Mouse (Mus musculus) midbrain, embryonic 12.5 days (tissue): Measurements from ENCODE around the gene Olfr996. TPM values are rescaled to one million over a fixed set of nuclear protein-coding genes. Genes with fewer than 3 reads are reported as not detected.
"Not testable (repeated sequence)": the region's sequence is repeated elsewhere in the genome, so short reads cannot be mapped to it uniquely, and the experiment has no call there.

Source experiments
- ATAC-seq: fragments of 200-750 bp; cut with Nextera tagmentation; 2 replicates; pipeline ENCODE4 v1.8.0; 2017; ENCODE audit warnings: low read depth, moderate TSS enrichment, moderate library complexity; ENCODE audit not compliant: low FRiP score
- H3K27ac ChIP-seq: fragments of 300-500 bp; sonication (generic); replicated peaks from 2 replicates; pipeline ENCODE4 v1.5.1; 2016; ENCODE audit warnings: mild to moderate bottlenecking
- H3K27me3 ChIP-seq: fragments of 300-500 bp; sonication (generic); 2 replicates; pipeline ENCODE4 v1.6.1; 2016; ENCODE audit warnings: mild to moderate bottlenecking
- H3K36me3 ChIP-seq: fragments of 300-500 bp; sonication (generic); 2 replicates; pipeline ENCODE4 v1.6.1; 2016
- H3K4me1 ChIP-seq: fragments of 300-500 bp; sonication (generic); 2 replicates; pipeline ENCODE4 v1.6.1; 2016
- H3K4me2 ChIP-seq: fragments of 300-500 bp; sonication (generic); replicated peaks from 2 replicates; pipeline ENCODE4 v1.6.1; 2016; ENCODE audit warnings: mild to moderate bottlenecking, moderate library complexity
- H3K4me3 ChIP-seq: fragments of 300-500 bp; sonication (generic); 2 replicates; pipeline ENCODE4 v1.5.1; 2016; ENCODE audit warnings: mild to moderate bottlenecking
- H3K9ac ChIP-seq: fragments of 300-500 bp; sonication (generic); replicated peaks from 2 replicates; pipeline ENCODE4 v1.6.1; 2016; ENCODE audit warnings: mild to moderate bottlenecking, moderate library complexity
- H3K9me3 ChIP-seq: fragments of 300-500 bp; sonication (generic); 2 replicates; pipeline ENCODE4 v1.6.1; 2016; ENCODE audit warnings: mild to moderate bottlenecking
- WGBS: fragments of 180-500 bp; shearing (Covaris S2); methylation state at CpG from one replicate; pipeline ENCODE4 v1.1.7; 2016; 5-methylcytosine and 5-hydroxymethylcytosine counted together
- polyA plus RNA-seq: library from polyadenylated mRNA; unstranded; fragments of >200 nt; fragmentation: Nextera tagmentation; extraction: Ambion mirVana; gene quantifications from 2 replicates; pipeline ENCODE4 v1.2.1, GENCODE M21; 2016

Gene Olfr996
- not detected in 2 replicates for polyA plus RNA-seq

- H3K9me3 ChIP-seq: no peaks in the 10 kb centered on the region
- H3K27ac ChIP-seq: no peak within 1 kb of the TSS
- H3K4me3 ChIP-seq: no peak within 1 kb of the TSS
- no peak for ATAC-seq
- no peaks in the 10 kb centered on the region for H3K27me3 ChIP-seq
- H3K9ac ChIP-seq: no peak within 1 kb of the TSS
- no peak within 1 kb of the TSS for H3K4me2 ChIP-seq
- no peaks in the 10 kb centered on the region for H3K36me3 ChIP-seq
- no peaks in the 10 kb centered on the region for H3K4me1 ChIP-seq
Observed at GRCm38 (mm10) chr2:85578915-85579314, at the start of gene Olfr996. TSS of gene Olfr996 (plus strand) at chr2:85579215.

DNA sequence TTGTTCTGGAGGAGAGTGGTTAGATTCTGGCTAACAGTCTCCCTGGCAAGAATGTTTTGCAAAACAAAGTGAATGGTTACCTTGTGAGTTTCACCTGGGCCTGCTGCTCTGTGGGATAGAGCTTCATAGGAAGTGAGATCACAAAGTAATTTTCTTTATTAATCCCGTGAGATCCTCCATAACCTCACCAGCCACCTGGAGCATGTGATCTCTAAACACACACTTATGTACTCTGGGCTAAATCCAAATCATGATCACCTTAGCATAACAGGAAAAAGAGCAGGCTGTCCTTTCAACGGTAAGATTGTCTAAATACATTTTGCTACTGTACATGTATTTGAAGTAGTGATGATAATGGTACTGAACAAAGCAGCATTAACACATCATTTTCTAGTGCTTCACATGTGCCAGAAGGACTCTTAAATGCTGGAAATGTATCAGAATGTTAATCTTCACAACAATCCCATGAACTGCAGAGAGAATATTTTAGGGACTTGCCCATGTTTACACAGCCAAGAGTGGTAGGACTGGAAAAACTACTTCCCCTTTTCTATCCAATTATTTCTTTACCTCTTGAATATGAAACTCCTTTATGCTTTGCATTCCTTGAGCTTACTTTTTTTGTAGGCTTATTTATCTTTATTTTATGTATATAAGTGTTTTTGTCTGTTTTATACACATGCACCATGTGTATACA lies 46.8 kb upstream of the Olfr996 start:
- ATAC-seq: no peak
- Histone ChIP-seq H3K4me3 (no peak overlapping the region), H3K4me2 (no peak overlapping the region), H3K27me3 (no peaks in the 10 kb centered on the region), H3K27ac (no peak overlapping the region), H3K9ac (no peak overlapping the region), H3K9me3 (no peaks in the 10 kb centered on the region), H3K36me3 (no peaks in the 10 kb centered on the region), H3K4me1 (no peaks in the 10 kb centered on the region)
- 70% methylated on average over 2 of the region's 2 CpGs for WGBS

GRCm38 (mm10) chr2:85533934-85534333 lies 45.1 kb upstream of the Olfr996 start:
- no peak overlapping the region for H3K9ac ChIP-seq
- no peaks in the 10 kb centered on the region for H3K36me3 ChIP-seq
- WGBS: 83% methylated on average over 1 of the region's 1 CpGs
- H3K4me1 ChIP-seq: no peaks in the 10 kb centered on the region
- no peak for ATAC-seq
- H3K27ac ChIP-seq: no peak overlapping the region
- H3K27me3 ChIP-seq: no peaks in the 10 kb centered on the region
- H3K4me2 ChIP-seq: no peak overlapping the region
- H3K9me3 ChIP-seq: no peaks in the 10 kb centered on the region
- H3K4me3 ChIP-seq: no peak overlapping the region

DNA sequence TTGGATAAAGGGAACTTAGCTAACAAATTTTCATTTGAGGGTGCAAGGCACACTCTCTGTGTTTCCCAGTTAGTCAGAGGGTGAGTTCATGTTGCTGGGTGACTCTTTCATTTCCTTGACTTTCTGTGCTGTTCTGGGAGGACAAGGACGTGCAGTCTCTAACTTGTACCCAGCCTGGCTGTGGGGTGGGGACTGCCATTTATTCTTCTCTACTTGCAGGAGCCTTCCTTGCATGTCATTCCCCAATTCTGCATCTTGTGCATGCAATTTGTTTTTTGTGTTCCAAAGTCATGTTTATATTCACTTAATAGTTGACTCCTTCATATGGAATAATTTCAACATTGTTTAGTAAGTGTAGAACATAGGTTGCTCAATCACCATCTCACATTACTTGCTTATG lies 24.2 kb upstream of the Olfr996 start:
- Histone ChIP-seq H3K4me2 (no peak overlapping the region), H3K9ac (no peak overlapping the region), H3K9me3 (no peaks in the 10 kb centered on the region), H3K27ac (no peak overlapping the region), H3K4me3 (no peak overlapping the region), H3K36me3 (no peaks in the 10 kb centered on the region), H3K4me1 (no peaks in the 10 kb centered on the region), H3K27me3 (no peaks in the 10 kb centered on the region)
- ATAC-seq: no peak
- WGBS: 68% methylated on average over 1 of the region's 1 CpGs

DNA sequence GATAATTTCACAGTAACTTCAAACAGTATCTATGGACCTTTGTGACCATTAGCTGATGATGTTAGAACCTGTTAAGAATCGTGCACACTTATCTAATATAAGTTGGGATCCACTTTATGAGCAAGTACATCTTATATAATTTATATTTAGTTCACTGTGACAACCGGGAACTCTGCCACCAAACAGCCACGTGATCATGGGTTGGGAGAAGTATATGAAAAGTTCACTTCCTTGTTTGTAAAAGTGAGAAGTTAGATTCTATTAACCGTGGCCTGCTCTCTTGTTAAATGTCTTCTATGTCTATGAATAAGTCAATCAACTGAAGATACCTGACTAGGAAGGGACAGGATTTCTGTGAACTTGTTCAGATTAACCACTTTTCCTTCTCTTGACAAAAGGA lies 18.8 kb upstream of the Olfr996 start:
- Histone ChIP-seq H3K9ac (no peak overlapping the region), H3K4me1 (no peaks in the 10 kb centered on the region), H3K27me3 (no peaks in the 10 kb centered on the region), H3K36me3 (no peaks in the 10 kb centered on the region), H3K4me3 (no peak overlapping the region), H3K4me2 (no peak overlapping the region), H3K9me3 (no peaks in the 10 kb centered on the region), H3K27ac (no peak overlapping the region)
- no peak for ATAC-seq
- WGBS: 74% methylated on average over 4 of the region's 4 CpGs

DNA sequence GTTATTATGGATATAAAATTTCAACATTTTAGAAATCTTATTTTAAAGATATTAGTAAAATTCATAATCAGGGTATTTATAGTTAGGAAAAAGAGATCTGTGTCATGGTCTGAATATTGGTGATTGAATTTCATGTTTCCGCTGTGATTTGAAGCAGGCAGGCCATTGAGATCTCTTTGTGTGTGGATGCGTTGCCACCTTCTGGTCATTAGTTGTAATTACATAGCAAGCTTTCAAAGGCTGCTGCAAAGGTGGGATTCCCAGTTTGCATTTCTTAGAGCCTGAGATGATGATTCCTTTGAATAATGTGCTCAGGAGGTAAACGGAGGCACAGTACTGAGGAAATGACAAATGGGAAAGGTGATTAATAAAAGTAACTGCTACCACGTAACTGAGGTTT lies 17.8 kb upstream of the Olfr996 start:
- H3K27me3 ChIP-seq: no peaks in the 10 kb centered on the region
- no peak overlapping the region for H3K9ac ChIP-seq
- no peak overlapping the region for H3K4me3 ChIP-seq
- no peak overlapping the region for H3K4me2 ChIP-seq
- peak; percentile 71 for ATAC-seq
- 14% methylated on average over 4 of the region's 4 CpGs for WGBS
- no peak overlapping the region for H3K27ac ChIP-seq
- no peaks in the 10 kb centered on the region for H3K9me3 ChIP-seq
- no peaks in the 10 kb centered on the region for H3K36me3 ChIP-seq
- H3K4me1 ChIP-seq: no peaks in the 10 kb centered on the region

- not testable (repeated sequence) for H3K4me2 ChIP-seq, H3K9me3 ChIP-seq, H3K36me3 ChIP-seq, H3K9ac ChIP-seq, ATAC-seq, H3K27me3 ChIP-seq, H3K27ac ChIP-seq, H3K4me3 ChIP-seq, H3K4me1 ChIP-seq
- 76% methylated on average over 2 of the region's 2 CpGs for WGBS
Observed at GRCm38 (mm10) chr2:85588648-85589047, 9.6 kb downstream of the Olfr996 start, which contains the start of gene Olfr998. TSS of gene Olfr998 (plus strand) at chr2:85588948.

- no peak within 1 kb of the TSS for H3K4me2 ChIP-seq
- ATAC-seq: no peak
- no peaks in the 10 kb centered on the region for H3K9me3 ChIP-seq
- H3K36me3 ChIP-seq: no peaks in the 10 kb centered on the region
- no peak within 1 kb of the TSS for H3K4me3 ChIP-seq
- no peaks in the 10 kb centered on the region for H3K4me1 ChIP-seq
- WGBS: 100% methylated on average over 1 of the region's 1 CpGs
- H3K27ac ChIP-seq: no peak within 1 kb of the TSS
- H3K9ac ChIP-seq: no peak within 1 kb of the TSS
- H3K27me3 ChIP-seq: no peaks in the 10 kb centered on the region
Observed at GRCm38 (mm10) chr2:85611803-85612202, 32.8 kb downstream of the Olfr996 start, which contains the start of gene Olfr1000. TSS of gene Olfr1000 (minus strand) at chr2:85611903.

Other genes starting within 250 kb of the Olfr996 start
- gene Olfr987, start 239.9 kb upstream of the Olfr996 start, polyA plus RNA-seq: not detected in 2 replicates
- gene Olfr988, start 216.0 kb upstream of the Olfr996 start, polyA plus RNA-seq: not detected in 2 replicates
- not detected in 2 replicates for gene Olfr992, start 169.7 kb upstream of the Olfr996 start, polyA plus RNA-seq
- gene Olfr993, start 164.3 kb upstream of the Olfr996 start, polyA plus RNA-seq: not detected in 2 replicates
- gene Olfr994, start 142.8 kb upstream of the Olfr996 start, polyA plus RNA-seq: not detected in 2 replicates
- not detected in 2 replicates for gene Olfr995, start 135.6 kb upstream of the Olfr996 start, polyA plus RNA-seq
- gene 4833423E24Rik, start 60.2 kb upstream of the Olfr996 start, polyA plus RNA-seq: not detected in 2 replicates
- not detected in 2 replicates for gene Olfr998, start 9.7 kb downstream of the Olfr996 start, polyA plus RNA-seq
- gene Olfr1000, start 32.7 kb downstream of the Olfr996 start, polyA plus RNA-seq: not detected in 2 replicates
- not detected in 2 replicates for gene Olfr1002, start 71.5 kb downstream of the Olfr996 start, polyA plus RNA-seq
- gene Olfr154, start 85.2 kb downstream of the Olfr996 start, polyA plus RNA-seq: not detected in 2 replicates
- not detected in 2 replicates for gene Olfr1006, start 99.6 kb downstream of the Olfr996 start, polyA plus RNA-seq
- not detected in 2 replicates for gene Olfr1008, start 110.2 kb downstream of the Olfr996 start, polyA plus RNA-seq
- not detected in 2 replicates for gene Olfr1009, start 136.2 kb downstream of the Olfr996 start, polyA plus RNA-seq
- not detected in 2 replicates for gene Olfr1012, start 183.6 kb downstream of the Olfr996 start, polyA plus RNA-seq
- not detected in 2 replicates for gene Olfr1013, start 187.9 kb downstream of the Olfr996 start, polyA plus RNA-seq
- gene Olfr1014, start 193.5 kb downstream of the Olfr996 start, polyA plus RNA-seq: not detected in 2 replicates
- gene Olfr1015, start 202.8 kb downstream of the Olfr996 start, polyA plus RNA-seq: not detected in 2 replicates
- not detected in 2 replicates for gene Olfr1016, start 223.3 kb downstream of the Olfr996 start, polyA plus RNA-seq
- gene Olfr1018, start 239.3 kb downstream of the Olfr996 start, polyA plus RNA-seq: not detected in 2 replicates